ENCODE assay signal across 25 mouse cellular contexts in genomic region chr1:171135600-171135999, GRCm38 (mm10). TPM values are rescaled to one million over a fixed set of nuclear protein-coding genes. Genes with fewer than 3 reads are reported as not detected.
DNase-seq lines count a peak whose midpoint lies in the region; ATAC-seq and TF ChIP-seq lines count a peak whose summit lies in the region.
"Had no signal": no experiment of that assay in that cellular context is flagged by ENCODE, and none has a peak within 500 bp of the region (broad histone marks: within the 10 kb centered on the region; RNA-seq: fewer than 3 reads in every experiment).

No protein-coding gene starts in this region.

- H3K27me3 ChIP-seq in liver, embryonic 13.5 days = no peaks in the 10 kb centered on the region
- H3K27me3 ChIP-seq in liver, embryonic 11.5 days (replicated peaks; ENCODE audit: control insufficient read depth, insufficient read depth, low read length) = no peaks in the 10 kb centered on the region
- H3K27me3 ChIP-seq in liver, embryonic 16.5 days (ENCODE audit: control insufficient read depth, insufficient read depth, low read depth, low read length) = no peaks in the 10 kb centered on the region
- no peaks in the 10 kb centered on the region for H3K27me3 ChIP-seq in liver, postnatal 0 days (ENCODE audit: insufficient read depth, low read length)
- H3K27me3 ChIP-seq in ES-Bruce4 (ENCODE audit: control insufficient read depth, insufficient read depth, low read length, poor library complexity, severe bottlenecking) = no peaks in the 10 kb centered on the region
- H3K27me3 ChIP-seq: CH12.LX, Patski had no signal

- H3K4me3 ChIP-seq in gastrocnemius, adult 2 months = no peak overlapping the region
- H3K4me3 ChIP-seq in liver, embryonic 13.5 days (replicated peaks) = no peak overlapping the region
- H3K4me3 ChIP-seq in liver, embryonic 11.5 days (ENCODE audit: low read depth, low read length) = no peak overlapping the region
- H3K4me3 ChIP-seq in liver, embryonic 16.5 days (ENCODE audit: low read depth, low read length) = no peak overlapping the region
- no peak overlapping the region for H3K4me3 ChIP-seq in liver, postnatal 0 days (ENCODE audit: low read depth, low read length)
- no peak overlapping the region for H3K4me3 ChIP-seq in ES-Bruce4 (ENCODE audit: low read depth, low read length)

- no peak for TF ChIP-seq EP300 in liver, postnatal 0 days (IDR thresholded peaks at IDR 0.05; ENCODE audit: low read depth)
- no peak for TF ChIP-seq EP300 in ES-Bruce4 (IDR thresholded peaks at IDR 0.05; ENCODE audit: insufficient read depth, low read depth, low read length)

- intact Hi-C loops in gastrocnemius, adult 2 months (cut with DNase I) = no loop called here

- DNase-seq in gastrocnemius, adult 2 months = no peak
- DNase-seq in gastrocnemius, postnatal 25 days = no peak
- DNase-seq in liver, embryonic 13.5 days = no peak
- DNase-seq in liver, embryonic 11.5 days (ENCODE audit: low spot score) = no peak
- no peak for DNase-seq in liver, postnatal 0 days
- DNase-seq in cerebellum, adult 8-10 months = no peak
- DNase-seq: adrenal gland, adult 2 months; adrenal gland, adult 8-10 months; adrenal gland, postnatal 10 days; adrenal gland, postnatal 14 days; adrenal gland, postnatal 25 days; adrenal gland, postnatal 36 days; B cell, adult 2 months; cerebellum, adult 11 months; cerebellum, adult 11-12 months; cerebellum, adult 18-20 months had no signal

- H3K4me2 ChIP-seq in liver, embryonic 13.5 days = no peak overlapping the region
- H3K4me2 ChIP-seq in liver, embryonic 11.5 days = no peak overlapping the region
- no peak overlapping the region for H3K4me2 ChIP-seq in liver, embryonic 16.5 days (ENCODE audit: low read depth, low read length)
- no peak overlapping the region for H3K4me2 ChIP-seq in liver, postnatal 0 days (ENCODE audit: low read depth, low read length)

- peaks cover 88% of the 10 kb centered on the region for H3K36me3 ChIP-seq in liver, embryonic 13.5 days
- peaks cover 32% of the 10 kb centered on the region for H3K36me3 ChIP-seq in liver, embryonic 11.5 days (ENCODE audit: control insufficient read depth, insufficient read depth, low read length)
- H3K36me3 ChIP-seq in liver, embryonic 16.5 days (ENCODE audit: control insufficient read depth, insufficient read depth) = peaks cover 20% of the 10 kb centered on the region
- peaks cover 53% of the 10 kb centered on the region for H3K36me3 ChIP-seq in liver, postnatal 0 days (replicated peaks; ENCODE audit: insufficient read depth, low read length)
- H3K36me3 ChIP-seq in ES-Bruce4 (ENCODE audit: control insufficient read depth, insufficient read depth, low read length, poor library complexity, severe bottlenecking) = peaks cover 36% of the 10 kb centered on the region

- no peaks in the 10 kb centered on the region for H3K9me3 ChIP-seq in liver, embryonic 13.5 days (replicated peaks)
- H3K9me3 ChIP-seq in liver, embryonic 11.5 days (ENCODE audit: control insufficient read depth, low read length) = no peaks in the 10 kb centered on the region
- no peaks in the 10 kb centered on the region for H3K9me3 ChIP-seq in liver, embryonic 16.5 days (replicated peaks; ENCODE audit: control insufficient read depth, low read length)
- no peaks in the 10 kb centered on the region for H3K9me3 ChIP-seq in liver, postnatal 0 days (ENCODE audit: low read length)
- H3K9me3 ChIP-seq in ES-Bruce4 (replicated peaks; ENCODE audit: control insufficient read depth, insufficient read depth, low read length, poor library complexity, severe bottlenecking) = no peaks in the 10 kb centered on the region
- H3K9me3 ChIP-seq: G1E had no signal

- peak; percentile 53; the same call in 1 of the 2 replicates for ATAC-seq in liver, embryonic 13.5 days (ENCODE audit: low read depth)
- ATAC-seq in liver, embryonic 11.5 days (replicated peaks; ENCODE audit: low FRiP score) = no peak
- peak; percentile 56; the same call in 1 of the 2 replicates for ATAC-seq in liver, embryonic 16.5 days (ENCODE audit: low read depth)
- ATAC-seq in liver, postnatal 0 days = no peak
- ATAC-seq: activated CD4-positive, CD25-positive, alpha-beta regulatory T cell, adult 4 months; CD4-positive, CD25-positive, alpha-beta regulatory T cell, adult 4 months; Patski had no signal

- H3K27ac ChIP-seq in gastrocnemius, adult 2 months = 0 out of 2 replicates have a peak overlapping the region, but pooled peaks have one; percentile 52
- H3K27ac ChIP-seq in liver, embryonic 13.5 days = peak overlapping the region; percentile 23; the same call in 1 of the 2 replicates
- H3K27ac ChIP-seq in liver, embryonic 11.5 days (ENCODE audit: low read depth, low read length) = no peak overlapping the region
- no peak overlapping the region for H3K27ac ChIP-seq in liver, embryonic 16.5 days (ENCODE audit: low read length)
- H3K27ac ChIP-seq in liver, postnatal 0 days (ENCODE audit: low read depth) = no peak overlapping the region
- H3K27ac ChIP-seq in ES-Bruce4 (ENCODE audit: insufficient read depth, low read length) = peak overlapping the region; percentile 6

- TF ChIP-seq POLR2A in ES-Bruce4 (IDR thresholded peaks at IDR 0.05; ENCODE audit: insufficient read depth, low read length) = no peak

- H3K9ac ChIP-seq in liver, embryonic 13.5 days = no peak overlapping the region
- H3K9ac ChIP-seq in liver, embryonic 11.5 days (ENCODE audit: low read depth, low read length) = no peak overlapping the region
- no peak overlapping the region for H3K9ac ChIP-seq in liver, embryonic 16.5 days (ENCODE audit: low read depth, low read length)
- no peak overlapping the region for H3K9ac ChIP-seq in liver, postnatal 0 days (replicated peaks)
- no peak overlapping the region for H3K9ac ChIP-seq in ES-Bruce4 (ENCODE audit: low read depth, poor library complexity, severe bottlenecking)

- peaks cover 8% of the 10 kb centered on the region; the same call in 1 of the 2 replicates for H3K4me1 ChIP-seq in liver, embryonic 13.5 days (replicated peaks)
- no peaks in the 10 kb centered on the region for H3K4me1 ChIP-seq in liver, embryonic 11.5 days (replicated peaks; ENCODE audit: control insufficient read depth, insufficient read depth, low read length)
- peaks cover 3% of the 10 kb centered on the region; the same call in 1 of the 2 replicates for H3K4me1 ChIP-seq in liver, embryonic 16.5 days (ENCODE audit: control insufficient read depth, low read depth, low read length)
- H3K4me1 ChIP-seq in liver, postnatal 0 days (ENCODE audit: insufficient read depth) = no peaks in the 10 kb centered on the region; the same call in 1 of the 2 replicates
- H3K4me1 ChIP-seq in ES-Bruce4 (ENCODE audit: control insufficient read depth, insufficient read depth, low read length) = peaks cover 2% of the 10 kb centered on the region

- 88% methylated on average over 2 of the region's 2 CpGs for WGBS in liver, embryonic 13.5 days (ENCODE audit: insufficient replicate concordance)
- WGBS in liver, embryonic 11.5 days = 88% methylated on average over 2 of the region's 2 CpGs
- WGBS in liver, embryonic 16.5 days (ENCODE audit: insufficient replicate concordance) = 85% methylated on average over 2 of the region's 2 CpGs
- WGBS in liver, postnatal 0 days (ENCODE audit: insufficient replicate concordance) = 93% methylated on average over 2 of the region's 2 CpGs

- no peak for TF ChIP-seq CTCF in gastrocnemius, adult 2 months (IDR thresholded peaks at IDR 0.05)
- no peak for TF ChIP-seq CTCF in liver, postnatal 0 days (IDR thresholded peaks at IDR 0.05; ENCODE audit: low read depth)
- no peak for TF ChIP-seq CTCF in ES-Bruce4 (IDR thresholded peaks at IDR 0.05; ENCODE audit: low read depth, low read length)

RNA-seq across cellular contexts. Expression of gene Sdhc, which starts 14.8 kb away (rescaled TPM):
- 100 to 1,000 TPM; 635 to 909 TPM for total RNA-seq in gastrocnemius, adult 2 months (2021)
- total RNA-seq in gastrocnemius, postnatal 25 days (2021) = 100 to 1,000 TPM; 692 to 785 TPM
- 140 and 164 TPM in 2 replicates for polyA plus RNA-seq in liver, embryonic 13.5 days (2015; fragmentation: Nextera tagmentation; extraction: Ambion mirVana)
- polyA plus RNA-seq in liver, embryonic 11.5 days (2014; fragmentation: Nextera tagmentation; extraction: Ambion mirVana) = 261 and 281 TPM in 2 replicates
- 137 and 164 TPM in 2 replicates for polyA plus RNA-seq in liver, embryonic 16.5 days (2015; fragmentation: Nextera tagmentation; extraction: Ambion mirVana)
- polyA plus RNA-seq in liver, postnatal 0 days (2015; fragmentation: Nextera tagmentation; extraction: Ambion mirVana) = 207 and 212 TPM in 2 replicates
- 273 and 285 TPM in 2 replicates for polyA plus RNA-seq in ES-Bruce4 (2011; ENCODE audit: insufficient read depth, insufficient read length, low read depth, missing spikeins)

RNA-seq across cellular contexts. Expression of gene Mpz, which starts 14.9 kb away (rescaled TPM):
- total RNA-seq in gastrocnemius, adult 2 months (2021) = 10 to 100 TPM; 24.7 to 27.7 TPM
- total RNA-seq in gastrocnemius, postnatal 25 days (2021) = 100 to 1,000 TPM in 1 of 2 experiments, 10 to 100 TPM in 1; 99.1 to 120 TPM
- polyA plus RNA-seq in liver, embryonic 13.5 days (2015; fragmentation: Nextera tagmentation; extraction: Ambion mirVana) = 0.14 TPM in 1 of 2 replicates, not detected in the other
- polyA plus RNA-seq in liver, embryonic 11.5 days (2014; fragmentation: Nextera tagmentation; extraction: Ambion mirVana) = 0.14 TPM in 1 of 2 replicates, not detected in the other
- 0.04 TPM in 1 of 2 replicates, not detected in the other for polyA plus RNA-seq in liver, embryonic 16.5 days (2015; fragmentation: Nextera tagmentation; extraction: Ambion mirVana)
- 0.05 and 0.12 TPM in 2 replicates for polyA plus RNA-seq in liver, postnatal 0 days (2015; fragmentation: Nextera tagmentation; extraction: Ambion mirVana)
- 1.1 and 1.3 TPM in 2 replicates for polyA plus RNA-seq in ES-Bruce4 (2011; ENCODE audit: insufficient read depth, insufficient read length, low read depth, missing spikeins)
- total RNA-seq: G1E, MEL had no signal
- polyA plus RNA-seq: activated CD4-positive, CD25-positive, alpha-beta regulatory T cell, adult 4 months; CD4-positive, CD25-positive, alpha-beta regulatory T cell, adult 4 months; G1E had no signal

RNA-seq across cellular contexts. Expression of gene Cfap126, which starts 21.9 kb away (rescaled TPM):
- 1 to 10 TPM in 1 of 2 experiments, under 1 TPM in 1; 0.75 to 1.8 TPM for total RNA-seq in gastrocnemius, adult 2 months (2021)
- 1 to 10 TPM in 1 of 2 experiments, under 1 TPM in 1; 0.69 to 1.2 TPM for total RNA-seq in gastrocnemius, postnatal 25 days (2021)
- polyA plus RNA-seq in liver, embryonic 13.5 days (2015; fragmentation: Nextera tagmentation; extraction: Ambion mirVana) = 1.8 and 2.5 TPM in 2 replicates
- 1.4 and 2.2 TPM in 2 replicates for polyA plus RNA-seq in liver, embryonic 11.5 days (2014; fragmentation: Nextera tagmentation; extraction: Ambion mirVana)
- polyA plus RNA-seq in liver, embryonic 16.5 days (2015; fragmentation: Nextera tagmentation; extraction: Ambion mirVana) = 1.8 and 2.1 TPM in 2 replicates
- 0.90 and 1.5 TPM in 2 replicates for polyA plus RNA-seq in liver, postnatal 0 days (2015; fragmentation: Nextera tagmentation; extraction: Ambion mirVana)
- polyA plus RNA-seq in ES-Bruce4 (2011; ENCODE audit: insufficient read depth, insufficient read length, low read depth, missing spikeins) = 6.4 and 7.5 TPM in 2 replicates
- total RNA-seq: ES-E14 had no signal

Comparison
In these comparisons a context has a peak if more than half of its experiments do, and no peak if none do; other contexts are left out.
1. H3K27ac ChIP-seq: peak in gastrocnemius, adult 2 months (single experiment), liver, embryonic 13.5 days (single experiment) and ES-Bruce4 (single experiment); none in liver, embryonic 11.5 days (single experiment), liver, embryonic 16.5 days (single experiment) and liver, postnatal 0 days (single experiment).
2. ATAC-seq: peak in liver, embryonic 13.5 days (single experiment) and liver, embryonic 16.5 days (single experiment); none in liver, embryonic 11.5 days (single experiment) and liver, postnatal 0 days (single experiment).